Mouse (Mus musculus) liver, adult 2 months (tissue): Measurements from ENCODE around the gene Gfy. TPM values are rescaled to one million over a fixed set of nuclear protein-coding genes. Genes with fewer than 3 reads are reported as not detected.

ENCODE experiments used
- DNase-seq: peaks from one replicate; pipeline ENCODE4 v3.0.0-alpha.2; 2011; ENCODE audit warnings: low read depth, low spot score; ENCODE audit errors: extremely low read depth
- H3K27ac ChIP-seq: fragments of 200-500 bp; replicated peaks from 2 replicates; pipeline ENCODE4 v1.5.1; 2012; ENCODE audit warnings: low read depth, mild to moderate bottlenecking, control low read depth, inconsistent platforms, low read length; ENCODE audit not compliant: insufficient read depth
- H3K27me3 ChIP-seq: fragments of 200-500 bp; 2 replicates; pipeline ENCODE4 v1.6.1; 2012; ENCODE audit warnings: mild to moderate bottlenecking, moderate library complexity, low read length, inconsistent platforms; ENCODE audit not compliant: control insufficient read depth, insufficient read depth
- H3K36me3 ChIP-seq: fragments of 200-500 bp; 2 replicates; pipeline ENCODE4 v1.6.1; 2012; ENCODE audit warnings: low read length, inconsistent platforms; ENCODE audit not compliant: control insufficient read depth, insufficient read depth
- H3K4me1 ChIP-seq: fragments of 200-500 bp; 2 replicates; pipeline ENCODE4 v1.6.1; 2011; ENCODE audit warnings: low read length; ENCODE audit not compliant: control insufficient read depth, insufficient read depth
- H3K4me3 ChIP-seq: fragments of 200-500 bp; 2 replicates; pipeline ENCODE4 v1.5.1; 2011; ENCODE audit warnings: low read depth, mild to moderate bottlenecking, control low read depth, low read length, moderate library complexity; ENCODE audit not compliant: insufficient read depth
- H3K79me2 ChIP-seq: fragments of 200-500 bp; 2 replicates; pipeline ENCODE4 v1.6.1; 2012; ENCODE audit warnings: inconsistent platforms, mild to moderate bottlenecking, low read length, moderate library complexity; ENCODE audit not compliant: control insufficient read depth, insufficient read depth
- H3K9ac ChIP-seq: fragments of 200-500 bp; 2 replicates; pipeline ENCODE4 v1.6.1; 2012; ENCODE audit warnings: low read depth, mild to moderate bottlenecking, control low read depth, inconsistent platforms, low read length
- CTCF ChIP-seq: fragments of 200-500 bp; IDR thresholded peaks from 2 replicates; pipeline ENCODE4 v1.5.1; 2011; ENCODE audit warnings: low read depth, low read length, control low read depth
- POLR2A ChIP-seq: fragments of 200-500 bp; IDR thresholded peaks from 2 replicates; pipeline ENCODE4 v1.6.1; 2011; ENCODE audit warnings: low read length, control low read depth; ENCODE audit not compliant: insufficient read depth; ENCODE audit errors: extremely low read depth
- WGBS: fragments of 180-500 bp; shearing (Covaris S2); methylation state at CpG from one replicate; pipeline ENCODE4 v1.1.7; 2018; 5-methylcytosine and 5-hydroxymethylcytosine counted together
- polyA plus RNA-seq: library from polyadenylated mRNA; depleted of rRNA; stranded (reverse); fragments of >200 nt; gene quantifications from 2 replicates; pipeline ENCODE4 v1.2.3, GENCODE M21; 2012
- total RNA-seq: library from RNA; depleted of rRNA; stranded (reverse); fragments of >200 nt; gene quantifications from 2 replicates; pipeline ENCODE4 v1.2.3, GENCODE M21; 2014

The Gfy gene
- total and polyA plus RNA-seq, 2 experiments, result not detected

GRCm38 (mm10) chr7:45196994-45197393 lies 17.6 kb upstream of the Gfy start:
- no peaks in the 10 kb centered on the region for H3K27me3 ChIP-seq
- no peak for DNase-seq
- no peaks in the 10 kb centered on the region for H3K36me3 ChIP-seq
- H3K79me2 ChIP-seq, result no peaks in the 10 kb centered on the region
- H3K4me1 ChIP-seq, result no peaks in the 10 kb centered on the region
- H3K4me3 ChIP-seq, result no peak overlapping the region
- 73% methylated on average over 5 of the region's 5 CpGs for WGBS
- no peak overlapping the region for H3K27ac ChIP-seq
- TF ChIP-seq CTCF (no peak), POLR2A (no peak)
- H3K9ac ChIP-seq, result no peak overlapping the region

- TF ChIP-seq CTCF, result no peak
- no peak for TF ChIP-seq POLR2A
- Histone ChIP-seq H3K36me3 (no peaks in the 10 kb centered on the region), H3K4me1 (no peaks in the 10 kb centered on the region), H3K27ac (no peak overlapping the region), H3K79me2 (no peaks in the 10 kb centered on the region), H3K27me3 (no peaks in the 10 kb centered on the region), H3K9ac (no peak overlapping the region), H3K4me3 (no peak overlapping the region)
- no peak for DNase-seq
- WGBS, result 80% methylated on average over 4 of the region's 4 CpGs
These were observed 16.8 kb upstream of the Gfy start for GRCm38 (mm10) chr7:45196176-45196535.

GRCm38 (mm10) chr7:45195341-45196175 lies 16.2 kb upstream of the Gfy start:
- H3K79me2 ChIP-seq, result no peaks in the 10 kb centered on the region
- no peak overlapping the region for H3K9ac ChIP-seq
- no peaks in the 10 kb centered on the region for H3K4me1 ChIP-seq
- no peak overlapping the region for H3K27ac ChIP-seq
- DNase-seq, result no peak
- H3K4me3 ChIP-seq, result no peak overlapping the region
- H3K36me3 ChIP-seq, result no peaks in the 10 kb centered on the region
- 81% methylated on average over 13 of the region's 13 CpGs for WGBS
- H3K27me3 ChIP-seq, result 0 out of 2 replicates have a peak, but pooled peaks cover 3% of the 10 kb centered on the region
- no peak for TF ChIP-seq CTCF
- TF ChIP-seq POLR2A, result no peak

GRCm38 (mm10) chr7:45193871-45194785 lies 14.8 kb upstream of the Gfy start:
- Histone ChIP-seq H3K4me1 (no peaks in the 10 kb centered on the region), H3K36me3 (no peaks in the 10 kb centered on the region)
- WGBS, result 85% methylated on average over 17 of the region's 17 CpGs

GRCm38 (mm10) chr7:45193406-45193805 lies 14.0 kb upstream of the Gfy start:
- no peak for DNase-seq
- no peak overlapping the region for H3K27ac ChIP-seq
- H3K79me2 ChIP-seq, result no peaks in the 10 kb centered on the region
- WGBS, result 76% methylated on average over 4 of the region's 5 CpGs
- no peaks in the 10 kb centered on the region for H3K36me3 ChIP-seq
- TF ChIP-seq CTCF, result no peak
- no peak for TF ChIP-seq POLR2A
- H3K27me3 ChIP-seq, result peaks cover 10% of the 10 kb centered on the region; the same call in 1 of the 2 replicates
- no peak overlapping the region for H3K4me3 ChIP-seq
- no peaks in the 10 kb centered on the region for H3K4me1 ChIP-seq
- H3K9ac ChIP-seq, result no peak overlapping the region

More at GRCm38 (mm10) chr7:45193871-45194785, 14.8 kb upstream of the Gfy start:
- no peak overlapping the region for H3K27ac ChIP-seq
- no peaks in the 10 kb centered on the region for H3K79me2 ChIP-seq
- DNase-seq, result no peak
- no peak overlapping the region for H3K9ac ChIP-seq
- H3K4me3 ChIP-seq, result no peak overlapping the region
- TF ChIP-seq CTCF (no peak), POLR2A (no peak)
- H3K27me3 ChIP-seq, result peaks cover 9% of the 10 kb centered on the region; the same call in 1 of the 2 replicates
